Mouse (Mus musculus) hindbrain, embryonic 14.5 days (tissue): ENCODE data around the gene Flnb. TPM values are rescaled to one million over a fixed set of nuclear protein-coding genes. Genes with fewer than 3 reads are reported as not detected.

ENCODE experiments used
- ATAC-seq: fragments of 200-750 bp; cut with Nextera tagmentation; 2 replicates; pipeline ENCODE4 v1.8.0; 2017; ENCODE audit warnings: moderate number of reproducible peaks, mild to moderate bottlenecking, moderate TSS enrichment, moderate library complexity; ENCODE audit not compliant: low FRiP score
- DNase-seq: peaks from one replicate; pipeline ENCODE4 v3.0.0-alpha.2; 2015; ENCODE audit warnings: low spot score
- H3K27ac ChIP-seq: fragments of 300-500 bp; sonication (generic); 2 replicates; pipeline ENCODE4 v1.5.1; 2014; ENCODE audit warnings: mild to moderate bottlenecking, moderate library complexity
- H3K27me3 ChIP-seq: fragments of 300-500 bp; sonication (generic); 2 replicates; pipeline ENCODE4 v1.6.1; 2014; ENCODE audit warnings: mild to moderate bottlenecking, low read length, mixed read lengths; ENCODE audit not compliant: control insufficient read depth, insufficient read depth
- H3K36me3 ChIP-seq: fragments of 300-500 bp; sonication (generic); replicated peaks from 2 replicates; pipeline ENCODE4 v1.6.1; 2014; ENCODE audit not compliant: control insufficient read depth, insufficient read depth
- H3K4me1 ChIP-seq: fragments of 300-500 bp; sonication (generic); replicated peaks from 2 replicates; pipeline ENCODE4 v1.6.1; 2014; ENCODE audit warnings: antibody characterized with exemption, low read length, mixed read lengths; ENCODE audit not compliant: control insufficient read depth, insufficient read depth
- H3K4me2 ChIP-seq: fragments of 300-500 bp; sonication (generic); replicated peaks from 2 replicates; pipeline ENCODE4 v1.6.1; 2014; ENCODE audit warnings: mild to moderate bottlenecking, moderate library complexity
- H3K4me3 ChIP-seq: fragments of 300-500 bp; sonication (generic); replicated peaks from 2 replicates; pipeline ENCODE4 v1.5.1; 2014; ENCODE audit warnings: mild to moderate bottlenecking, low read length
- H3K9ac ChIP-seq: fragments of 300-500 bp; sonication (generic); 2 replicates; pipeline ENCODE4 v1.6.1; 2014
- H3K9me3 ChIP-seq: fragments of 300-500 bp; sonication (generic); 2 replicates; pipeline ENCODE4 v1.6.1; 2016; ENCODE audit warnings: low read length; ENCODE audit not compliant: control insufficient read depth
- WGBS: fragments of 180-500 bp; shearing (Covaris S2); extraction: QIAGEN DNeasy Blood & Tissue Kit; methylation state at CpG from one replicate; pipeline ENCODE4 v1.1.7; 2014; 5-methylcytosine and 5-hydroxymethylcytosine counted together
- polyA plus RNA-seq: library from polyadenylated mRNA; unstranded; fragments of >200 nt; fragmentation: Nextera tagmentation; extraction: Ambion mirVana; gene quantifications from 2 replicates; pipeline ENCODE4 v1.2.1, GENCODE M21; 2014

Gene Flnb
- polyA plus RNA-seq, 1 experiment from 2014 or later, result 9.0 TPM

- H3K4me1 ChIP-seq, result peaks cover 9% of the 10 kb centered on the region; the same call in 1 of the 2 replicates
- no peaks in the 10 kb centered on the region for H3K9me3 ChIP-seq
- no peaks in the 10 kb centered on the region for H3K36me3 ChIP-seq
- no peak for DNase-seq
- no peak overlapping the region for H3K27ac ChIP-seq
- no peak overlapping the region for H3K4me3 ChIP-seq
- WGBS, result 89% methylated on average over 10 of the region's 10 CpGs
- no peak overlapping the region for H3K4me2 ChIP-seq
- no peak for ATAC-seq
- H3K9ac ChIP-seq, result no peak overlapping the region
- H3K27me3 ChIP-seq, result no peaks in the 10 kb centered on the region
Measured at GRCm38 (mm10) chr14:7856348-7856747, 38.6 kb downstream of the Flnb start.

GRCm38 (mm10) chr14:7857835-7858234 is 40.1 kb downstream of the Flnb start:
- Histone ChIP-seq H3K36me3 (no peaks in the 10 kb centered on the region), H3K27ac (no peak overlapping the region), H3K4me2 (no peak overlapping the region), H3K4me3 (no peak overlapping the region), H3K9ac (no peak overlapping the region), H3K9me3 (no peaks in the 10 kb centered on the region), H3K4me1 (peaks cover 9% of the 10 kb centered on the region; the same call in 1 of the 2 replicates), H3K27me3 (no peaks in the 10 kb centered on the region)
- ATAC-seq (no peak), DNase-seq (no peak)
- 96% methylated on average over 3 of the region's 3 CpGs for WGBS

- H3K9ac ChIP-seq, result no peak overlapping the region
- H3K9me3 ChIP-seq, result no peaks in the 10 kb centered on the region
- no peaks in the 10 kb centered on the region for H3K27me3 ChIP-seq
- no peak overlapping the region for H3K27ac ChIP-seq
- no peak overlapping the region for H3K4me3 ChIP-seq
- ATAC-seq (no peak), DNase-seq (no peak)
- H3K4me2 ChIP-seq, result no peak overlapping the region
- peaks cover 4% of the 10 kb centered on the region; the same call in 1 of the 2 replicates for H3K4me1 ChIP-seq
- 76% methylated on average over 4 of the region's 4 CpGs for WGBS
- H3K36me3 ChIP-seq, result no peaks in the 10 kb centered on the region
Measured at GRCm38 (mm10) chr14:7858430-7858829, 40.7 kb downstream of the Flnb start.

GRCm38 (mm10) chr14:7860525-7861154 is 42.9 kb downstream of the Flnb start:
- Histone ChIP-seq H3K27ac (no peak overlapping the region), H3K9me3 (no peaks in the 10 kb centered on the region), H3K27me3 (no peaks in the 10 kb centered on the region), H3K36me3 (no peaks in the 10 kb centered on the region), H3K9ac (no peak overlapping the region), H3K4me3 (no peak overlapping the region), H3K4me1 (no peaks in the 10 kb centered on the region), H3K4me2 (no peak overlapping the region)
- ATAC-seq (no peak), DNase-seq (no peak)
- 95% methylated on average over 8 of the region's 8 CpGs for WGBS

DNA sequence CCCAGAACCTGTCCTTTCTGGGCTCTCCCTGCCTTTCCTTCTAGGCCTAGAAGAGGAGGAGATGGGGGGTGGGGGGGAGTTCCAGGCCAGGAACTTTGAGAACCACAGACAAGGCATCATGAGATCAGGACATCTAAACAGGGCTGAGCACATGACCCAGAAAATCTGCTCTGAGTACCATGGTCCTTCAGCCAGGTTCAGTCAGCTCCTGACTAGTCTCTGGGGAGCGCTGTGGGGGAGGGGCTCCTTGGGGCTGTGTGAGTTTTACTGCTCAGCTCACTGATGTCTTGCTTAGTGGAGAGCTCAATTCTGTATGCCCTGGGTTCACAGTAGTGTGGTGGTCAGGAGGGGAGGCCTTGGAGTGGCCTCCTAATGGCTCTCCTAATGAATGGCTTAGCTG is 43.5 kb downstream of the Flnb start:
- H3K4me1 ChIP-seq, result no peaks in the 10 kb centered on the region
- H3K9me3 ChIP-seq, result no peaks in the 10 kb centered on the region
- no peak for DNase-seq
- 83% methylated on average over 1 of the region's 1 CpGs for WGBS
- ATAC-seq, result 0 out of 2 replicates have a peak, but pooled peaks have one; percentile 18
- no peak overlapping the region for H3K4me3 ChIP-seq
- H3K4me2 ChIP-seq, result no peak overlapping the region
- H3K27ac ChIP-seq, result no peak overlapping the region
- no peaks in the 10 kb centered on the region for H3K27me3 ChIP-seq
- H3K36me3 ChIP-seq, result no peaks in the 10 kb centered on the region
- no peak overlapping the region for H3K9ac ChIP-seq

GRCm38 (mm10) chr14:7862226-7862625 is 44.5 kb downstream of the Flnb start:
- Histone ChIP-seq H3K9ac (no peak overlapping the region), H3K4me3 (no peak overlapping the region), H3K36me3 (no peaks in the 10 kb centered on the region), H3K9me3 (no peaks in the 10 kb centered on the region), H3K4me2 (no peak overlapping the region), H3K27me3 (no peaks in the 10 kb centered on the region), H3K27ac (no peak overlapping the region), H3K4me1 (no peaks in the 10 kb centered on the region)
- DNase-seq (no peak), ATAC-seq (no peak)
- 90% methylated on average over 2 of the region's 2 CpGs for WGBS

GRCm38 (mm10) chr14:7863199-7863598 is 45.4 kb downstream of the Flnb start:
- DNase-seq (no peak), ATAC-seq (no peak)
- H3K36me3 ChIP-seq, result 0 out of 2 replicates have a peak, but pooled peaks cover 3% of the 10 kb centered on the region
- no peak overlapping the region for H3K9ac ChIP-seq
- 87% methylated on average over 5 of the region's 5 CpGs for WGBS
- H3K4me2 ChIP-seq, result no peak overlapping the region
- H3K27ac ChIP-seq, result no peak overlapping the region
- H3K27me3 ChIP-seq, result no peaks in the 10 kb centered on the region
- no peaks in the 10 kb centered on the region for H3K4me1 ChIP-seq
- H3K9me3 ChIP-seq, result no peaks in the 10 kb centered on the region
- H3K4me3 ChIP-seq, result no peak overlapping the region

DNA sequence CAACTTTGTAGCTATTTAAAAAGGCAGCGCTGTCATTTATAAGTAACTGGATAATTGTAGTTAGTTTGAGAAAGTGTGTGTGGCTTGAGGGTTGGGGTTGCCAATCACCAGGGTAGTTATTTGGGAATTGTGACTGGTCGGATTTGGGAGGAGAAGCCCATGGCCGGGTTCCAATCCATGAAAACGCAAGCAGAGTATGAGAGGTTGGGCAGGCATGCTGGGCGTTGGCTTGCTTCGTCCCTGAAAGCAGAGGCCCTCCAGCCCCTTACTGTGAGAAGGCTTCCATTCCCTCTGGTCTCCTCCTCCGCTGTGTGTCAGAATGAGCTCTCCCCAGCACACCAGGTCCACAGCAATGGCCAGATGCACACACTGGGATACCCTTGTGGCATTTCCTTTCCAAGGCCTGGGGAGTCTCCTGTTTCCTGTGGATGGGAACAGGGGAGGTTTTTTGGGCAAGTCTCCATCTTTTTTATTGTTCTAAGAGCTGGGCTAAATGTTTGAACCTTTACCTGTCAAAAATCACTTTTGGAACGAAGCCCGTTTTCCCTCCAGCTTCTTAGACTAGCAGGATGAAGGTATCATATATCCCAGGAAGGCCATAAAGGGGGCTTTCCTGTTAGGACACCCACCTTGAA is 46.2 kb downstream of the Flnb start:
- Histone ChIP-seq H3K9me3 (no peaks in the 10 kb centered on the region), H3K4me1 (no peaks in the 10 kb centered on the region), H3K4me2 (no peak overlapping the region), H3K27me3 (no peaks in the 10 kb centered on the region), H3K4me3 (no peak overlapping the region), H3K36me3 (peaks cover 10% of the 10 kb centered on the region; the same call in 1 of the 2 replicates), H3K9ac (no peak overlapping the region), H3K27ac (no peak overlapping the region)
- ATAC-seq (no peak), DNase-seq (no peak)
- WGBS, result 84% methylated on average over 9 of the region's 9 CpGs

DNA sequence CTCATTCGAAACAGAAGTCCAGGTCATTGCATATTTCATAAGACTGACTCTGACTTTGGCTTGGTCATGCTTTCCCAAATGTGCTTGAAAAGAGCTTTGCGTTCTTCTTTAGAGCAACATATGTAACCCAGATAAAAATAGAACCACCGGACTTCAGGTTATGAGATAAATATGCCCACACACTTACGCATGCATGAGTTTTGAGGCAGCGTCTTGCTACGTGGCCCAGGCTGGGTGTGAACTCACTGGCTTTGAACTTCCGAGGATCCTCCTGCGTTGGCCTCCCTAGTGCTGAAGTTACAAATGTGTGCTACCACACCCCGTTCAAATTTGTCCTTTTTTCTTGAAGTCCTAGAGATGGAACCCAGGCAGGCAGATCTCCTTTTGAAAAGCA is 46.7 kb downstream of the Flnb start:
- no peak overlapping the region for H3K27ac ChIP-seq
- peaks cover 15% of the 10 kb centered on the region; the same call in 1 of the 2 replicates for H3K36me3 ChIP-seq
- H3K27me3 ChIP-seq, result no peaks in the 10 kb centered on the region
- no peak for ATAC-seq
- H3K9me3 ChIP-seq, result no peaks in the 10 kb centered on the region
- no peak overlapping the region for H3K9ac ChIP-seq
- no peak overlapping the region for H3K4me3 ChIP-seq
- no peak overlapping the region for H3K4me2 ChIP-seq
- no peak for DNase-seq
- 91% methylated on average over 9 of the region's 9 CpGs for WGBS
- H3K4me1 ChIP-seq, result no peaks in the 10 kb centered on the region
